Mouse (Mus musculus): Measurements from ENCODE around the gene Strn4. TPM values are rescaled to one million over a fixed set of nuclear protein-coding genes. Genes with fewer than 3 reads are reported as not detected.

The Strn4 gene
- polyA plus RNA-seq, 1 experiment, result 19.4 TPM

DNA sequence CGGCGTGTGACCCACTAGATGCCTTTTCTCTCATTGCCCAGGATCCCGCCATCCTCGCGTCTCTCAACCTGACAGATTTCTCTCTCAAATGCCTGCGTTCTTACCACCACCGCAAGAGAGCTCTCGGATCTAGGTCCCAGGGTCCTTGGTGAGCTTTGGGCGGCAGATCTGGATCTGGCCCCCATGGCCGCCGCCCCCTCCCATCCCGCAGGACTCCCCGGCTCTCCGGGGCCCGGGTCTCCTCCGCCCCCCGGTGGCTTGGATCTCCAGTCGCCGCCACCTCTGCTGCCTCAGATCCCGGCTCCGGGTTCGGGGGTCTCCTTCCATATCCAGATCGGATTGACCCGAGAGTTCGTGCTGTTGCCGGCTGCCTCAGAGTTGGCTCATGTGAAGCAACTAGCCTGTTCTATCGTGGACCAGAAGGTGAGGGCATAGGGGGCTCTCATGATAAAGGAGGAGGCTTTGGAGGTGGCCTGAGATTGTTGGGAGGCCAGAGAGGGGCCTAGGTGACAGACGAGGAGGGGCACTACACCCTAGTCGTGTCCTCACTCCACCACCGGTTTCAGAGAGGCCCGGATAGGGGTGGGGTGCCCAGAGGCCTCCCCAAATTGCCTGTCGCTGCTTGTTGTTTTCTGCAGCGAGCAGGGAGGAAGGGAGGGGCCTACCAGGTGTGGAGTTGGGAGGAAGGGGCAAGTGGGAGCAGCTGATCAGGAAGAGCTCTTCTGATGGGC is 27.9 kb downstream of the Strn4 start:
- Histone ChIP-seq H3K4me3 (ENCODE audit: insufficient read depth, low read depth, low read length) (peak overlapping the region; percentile 93), H3K27ac (replicated peaks; ENCODE audit: low read depth, low read length) (peak overlapping the region; percentile 98), H3K4me1 (ENCODE audit: control insufficient read depth, insufficient read depth, insufficient read length, low read length) (peaks cover 4% of the 10 kb centered on the region)

GRCm38 (mm10) chr7:16844696-16845071 is 29.0 kb downstream of the Strn4 start:
- H3K27ac ChIP-seq (replicated peaks; ENCODE audit: low read depth, low read length), result peak overlapping the region; percentile 98
- H3K4me1 ChIP-seq (ENCODE audit: control insufficient read depth, insufficient read depth, insufficient read length, low read length), result peaks cover 4% of the 10 kb centered on the region
- peak overlapping the region; percentile 93 for H3K4me3 ChIP-seq (ENCODE audit: insufficient read depth, low read depth, low read length)

- peaks cover 4% of the 10 kb centered on the region for H3K4me1 ChIP-seq (ENCODE audit: control insufficient read depth, insufficient read depth, insufficient read length, low read length)
- peak overlapping the region; percentile 99 for H3K27ac ChIP-seq (replicated peaks; ENCODE audit: low read depth, low read length)
- peak overlapping the region; percentile 93 for H3K4me3 ChIP-seq (ENCODE audit: insufficient read depth, low read depth, low read length)
Measured at GRCm38 (mm10) chr7:16845072-16845819, 29.6 kb downstream of the Strn4 start.

DNA sequence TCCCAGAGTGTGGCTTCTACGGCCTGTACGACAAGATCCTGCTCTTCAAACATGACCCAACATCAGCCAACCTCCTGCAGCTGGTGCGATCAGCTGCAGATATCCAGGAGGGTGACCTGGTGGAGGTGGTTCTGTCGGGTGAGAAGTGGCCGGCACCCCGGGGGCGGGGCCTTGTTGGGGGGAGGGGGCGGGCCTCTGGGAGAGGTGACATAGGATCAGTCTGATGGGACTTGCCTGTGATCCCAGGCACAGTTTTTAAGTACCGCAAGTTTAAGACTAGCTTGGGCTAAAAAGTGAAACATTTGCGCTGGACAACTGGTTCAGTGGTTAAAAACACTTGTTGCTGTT is 30.1 kb downstream of the Strn4 start:
- Histone ChIP-seq H3K27ac (replicated peaks; ENCODE audit: low read depth, low read length) (peak overlapping the region; percentile 99), H3K4me1 (ENCODE audit: control insufficient read depth, insufficient read depth, insufficient read length, low read length) (peaks cover 4% of the 10 kb centered on the region)

GRCm38 (mm10) chr7:16846775-16847174 is 31.1 kb downstream of the Strn4 start:
- peaks cover 4% of the 10 kb centered on the region; the same call in 1 of the 2 replicates for H3K4me1 ChIP-seq (ENCODE audit: control insufficient read depth, insufficient read depth, insufficient read length, low read length)
- no peak overlapping the region for H3K4me3 ChIP-seq (ENCODE audit: insufficient read depth, low read depth, low read length)
- H3K27ac ChIP-seq (replicated peaks; ENCODE audit: low read depth, low read length), result no peak overlapping the region

More for the DNA sequence above, 30.1 kb downstream of the Strn4 start:
- peak overlapping the region; percentile 61 for H3K4me3 ChIP-seq (ENCODE audit: insufficient read depth, low read depth, low read length)

GRCm38 (mm10) chr7:16847507-16847906 is 31.8 kb downstream of the Strn4 start:
- Histone ChIP-seq H3K4me1 (ENCODE audit: control insufficient read depth, insufficient read depth, insufficient read length, low read length) (peaks cover 3% of the 10 kb centered on the region; the same call in 1 of the 2 replicates), H3K27ac (replicated peaks; ENCODE audit: low read depth, low read length) (peak overlapping the region; percentile 0; the same call in 1 of the 2 replicates), H3K4me3 (ENCODE audit: insufficient read depth, low read depth, low read length) (no peak overlapping the region)

GRCm38 (mm10) chr7:16848579-16848978 is 32.9 kb downstream of the Strn4 start:
- Histone ChIP-seq H3K4me3 (ENCODE audit: insufficient read depth, low read depth, low read length) (no peak overlapping the region), H3K27ac (replicated peaks; ENCODE audit: low read depth, low read length) (no peak overlapping the region), H3K4me1 (ENCODE audit: control insufficient read depth, insufficient read depth, insufficient read length, low read length) (peaks cover 5% of the 10 kb centered on the region)

- H3K27ac ChIP-seq (replicated peaks; ENCODE audit: low read depth, low read length), result peak overlapping the region; percentile 87
- H3K4me3 ChIP-seq (ENCODE audit: insufficient read depth, low read depth, low read length), result no peak overlapping the region
- H3K4me1 ChIP-seq (ENCODE audit: control insufficient read depth, insufficient read depth, insufficient read length, low read length), result peaks cover 11% of the 10 kb centered on the region
Measured at GRCm38 (mm10) chr7:16851636-16852035, 35.9 kb downstream of the Strn4 start.

- Histone ChIP-seq H3K4me1 (ENCODE audit: control insufficient read depth, insufficient read depth, insufficient read length, low read length) (peaks cover 11% of the 10 kb centered on the region), H3K4me3 (ENCODE audit: insufficient read depth, low read depth, low read length) (no peak overlapping the region), H3K27ac (replicated peaks; ENCODE audit: low read depth, low read length) (peak overlapping the region; percentile 54; the same call in 1 of the 2 replicates)
Measured at GRCm38 (mm10) chr7:16853302-16853831, 37.7 kb downstream of the Strn4 start.

DNA sequence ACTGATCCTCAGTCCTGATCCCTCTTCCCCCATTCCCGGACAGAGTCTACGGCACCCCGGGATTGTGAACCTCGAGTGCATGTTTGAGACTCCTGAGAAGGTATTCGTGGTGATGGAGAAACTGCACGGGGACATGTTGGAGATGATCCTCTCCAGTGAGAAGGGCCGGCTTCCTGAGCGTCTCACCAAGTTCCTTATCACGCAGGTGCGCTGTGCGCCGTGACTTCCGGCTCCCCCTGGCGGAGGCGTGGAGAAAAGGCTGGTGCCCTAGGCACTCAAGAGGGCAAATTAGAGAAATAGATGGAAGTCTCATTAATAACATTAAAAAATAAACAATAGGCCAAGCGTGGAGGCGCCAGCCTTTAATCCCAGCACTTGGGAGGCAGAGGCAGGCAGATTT is 42.6 kb downstream of the Strn4 start:
- H3K27ac ChIP-seq (replicated peaks; ENCODE audit: low read depth, low read length), result no peak overlapping the region

GRCm38 (mm10) chr7:16859902-16860651 is 44.4 kb downstream of the Strn4 start:
- Histone ChIP-seq H3K4me1 (ENCODE audit: control insufficient read depth, insufficient read depth, insufficient read length, low read length) (no peaks in the 10 kb centered on the region; the same call in 1 of the 2 replicates), H3K4me3 (ENCODE audit: insufficient read depth, low read depth, low read length) (no peak overlapping the region), H3K27ac (replicated peaks; ENCODE audit: low read depth, low read length) (no peak overlapping the region)

More for the DNA sequence above, 42.6 kb downstream of the Strn4 start:
- H3K4me1 ChIP-seq (ENCODE audit: control insufficient read depth, insufficient read depth, insufficient read length, low read length), result peaks cover 7% of the 10 kb centered on the region
- H3K4me3 ChIP-seq (ENCODE audit: insufficient read depth, low read depth, low read length), result no peak overlapping the region

DNA sequence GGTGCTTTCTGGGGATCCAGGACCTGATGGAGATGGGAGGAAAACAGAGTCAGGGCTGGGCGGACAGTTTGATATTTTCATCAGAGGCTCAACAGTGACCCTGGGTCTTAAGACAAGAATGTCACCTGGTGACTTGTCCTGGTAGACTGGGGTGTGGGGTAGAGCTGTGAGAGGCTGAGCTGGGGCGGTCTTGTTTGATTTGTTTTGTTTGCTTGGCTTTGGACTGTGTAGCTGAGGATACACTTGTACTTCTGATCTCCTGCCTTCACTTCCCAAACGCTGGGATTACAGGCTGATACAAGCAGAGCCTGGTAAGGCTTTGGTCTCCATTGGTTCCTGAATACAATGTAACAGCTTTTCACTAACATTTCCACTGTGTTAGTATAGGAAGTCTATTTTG is 51.8 kb downstream of the Strn4 start:
- Histone ChIP-seq H3K4me1 (ENCODE audit: control insufficient read depth, insufficient read depth, insufficient read length, low read length) (no peaks in the 10 kb centered on the region), H3K4me3 (ENCODE audit: insufficient read depth, low read depth, low read length) (no peak overlapping the region), H3K27ac (replicated peaks; ENCODE audit: low read depth, low read length) (no peak overlapping the region)

DNA sequence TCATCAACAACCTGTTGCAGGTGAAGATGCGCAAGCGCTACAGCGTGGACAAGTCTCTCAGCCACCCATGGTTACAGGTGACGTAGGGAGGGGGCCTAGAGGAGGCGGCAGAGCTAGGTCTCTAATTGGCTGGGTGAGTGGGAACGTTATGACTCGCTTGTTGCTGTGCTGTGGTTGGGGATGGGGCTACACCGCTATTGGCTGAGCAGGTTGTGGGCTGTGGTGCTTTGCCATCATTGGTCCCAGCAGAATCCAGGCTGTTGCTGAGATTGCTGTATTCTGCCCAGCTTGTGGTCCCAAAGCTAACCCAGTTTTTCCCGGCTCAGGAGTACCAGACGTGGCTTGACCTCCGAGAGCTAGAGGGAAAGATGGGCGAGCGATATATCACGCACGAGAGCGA is 53.8 kb downstream of the Strn4 start:
- H3K4me1 ChIP-seq (ENCODE audit: control insufficient read depth, insufficient read depth, insufficient read length, low read length), result no peaks in the 10 kb centered on the region
- no peak overlapping the region for H3K27ac ChIP-seq (replicated peaks; ENCODE audit: low read depth, low read length)
- no peak overlapping the region for H3K4me3 ChIP-seq (ENCODE audit: insufficient read depth, low read depth, low read length)

GRCm38 (mm10) chr7:16871600-16871999 is 55.9 kb downstream of the Strn4 start:
- Histone ChIP-seq H3K4me1 (ENCODE audit: control insufficient read depth, insufficient read depth, insufficient read length, low read length) (no peaks in the 10 kb centered on the region), H3K4me3 (ENCODE audit: insufficient read depth, low read depth, low read length) (no peak overlapping the region), H3K27ac (replicated peaks; ENCODE audit: low read depth, low read length) (no peak overlapping the region)

DNA sequence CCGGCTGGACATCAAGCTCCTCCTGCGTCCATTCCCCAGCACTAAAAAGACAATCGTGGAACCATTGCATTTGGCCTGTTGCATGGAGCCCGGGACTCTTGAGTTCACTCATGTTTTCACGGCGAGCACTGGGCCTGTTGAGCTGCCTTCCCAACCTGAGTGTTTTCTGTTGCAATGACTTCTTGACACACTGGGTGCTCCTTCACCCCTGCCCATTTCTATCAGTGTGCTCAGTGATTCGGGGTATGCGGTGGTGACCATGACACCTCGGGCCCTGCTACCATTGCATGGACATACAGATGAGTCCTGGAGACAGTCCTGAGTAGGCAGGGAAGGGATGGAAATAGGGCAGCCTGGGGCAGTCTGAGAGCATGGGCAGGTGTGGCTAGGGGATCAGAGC is 56.8 kb downstream of the Strn4 start:
- no peaks in the 10 kb centered on the region; the same call in 1 of the 2 replicates for H3K4me1 ChIP-seq (ENCODE audit: control insufficient read depth, insufficient read depth, insufficient read length, low read length)
- H3K27ac ChIP-seq (replicated peaks; ENCODE audit: low read depth, low read length), result no peak overlapping the region
- no peak overlapping the region for H3K4me3 ChIP-seq (ENCODE audit: insufficient read depth, low read depth, low read length)
